Mouse (Mus musculus) embryonic facial prominence, embryonic 11.5 days (tissue): Measurements from ENCODE around the gene Prkcd. TPM values are rescaled to one million over a fixed set of nuclear protein-coding genes. Genes with fewer than 3 reads are reported as not detected.

Source experiments
- ATAC-seq: fragments of 200-750 bp; cut with Nextera tagmentation; replicated peaks from 2 replicates; pipeline ENCODE4 v1.8.0; 2017; ENCODE audit warnings: low read depth; ENCODE audit not compliant: insufficient number of reproducible peaks, low FRiP score, low TSS enrichment
- DNase-seq: peaks from one replicate; pipeline ENCODE4 v3.0.0-alpha.2; 2015; ENCODE audit warnings: low spot score
- H3K27ac ChIP-seq: fragments of 300-500 bp; sonication (generic); replicated peaks from 2 replicates; pipeline ENCODE4 v1.5.1; 2014; ENCODE audit warnings: mild to moderate bottlenecking, low read depth, low read length, control low read depth
- H3K27me3 ChIP-seq: fragments of 300-500 bp; sonication (generic); 2 replicates; pipeline ENCODE4 v1.6.1; 2014; ENCODE audit warnings: mild to moderate bottlenecking, low read length, moderate library complexity, mixed read lengths; ENCODE audit not compliant: control insufficient read depth, insufficient read depth
- H3K36me3 ChIP-seq: fragments of 300-500 bp; sonication (generic); replicated peaks from 2 replicates; pipeline ENCODE4 v1.6.1; 2014; ENCODE audit warnings: low read depth, mild to moderate bottlenecking, low read length, moderate library complexity, mixed read lengths; ENCODE audit not compliant: control insufficient read depth, insufficient read depth
- H3K4me1 ChIP-seq: fragments of 300-500 bp; sonication (generic); 2 replicates; pipeline ENCODE4 v1.6.1; 2014; ENCODE audit warnings: low read length, mixed read lengths; ENCODE audit not compliant: control insufficient read depth, insufficient read depth
- H3K4me2 ChIP-seq: fragments of 300-500 bp; sonication (generic); 2 replicates; pipeline ENCODE4 v1.6.1; 2014; ENCODE audit warnings: low read depth, mild to moderate bottlenecking, control low read depth, low read length, moderate library complexity
- H3K4me3 ChIP-seq: fragments of 300-500 bp; sonication (generic); 2 replicates; pipeline ENCODE4 v1.5.1; 2014; ENCODE audit warnings: low read depth, low read length, control low read depth
- H3K9ac ChIP-seq: fragments of 300-500 bp; sonication (generic); replicated peaks from 2 replicates; pipeline ENCODE4 v1.6.1; 2014; ENCODE audit warnings: mild to moderate bottlenecking, control low read depth, low read length
- H3K9me3 ChIP-seq: fragments of 300-500 bp; sonication (generic); replicated peaks from 2 replicates; pipeline ENCODE4 v1.6.1; 2016; ENCODE audit warnings: mild to moderate bottlenecking, low read length, inconsistent platforms, mixed read lengths; ENCODE audit not compliant: control insufficient read depth
- WGBS: fragments of 180-500 bp; shearing (Covaris S2); extraction: QIAGEN DNeasy Blood & Tissue Kit; methylation state at CpG from one replicate; pipeline ENCODE4 v1.1.7; 2014; 5-methylcytosine and 5-hydroxymethylcytosine counted together
- polyA plus RNA-seq: library from polyadenylated mRNA; unstranded; fragments of >200 nt; fragmentation: Nextera tagmentation; extraction: Ambion mirVana; gene quantifications from 2 replicates; pipeline ENCODE4 v1.2.1, GENCODE M21; 2014

The Prkcd gene
- polyA plus RNA-seq, 1 experiment from 2014 or later: 30.0 TPM

DNA sequence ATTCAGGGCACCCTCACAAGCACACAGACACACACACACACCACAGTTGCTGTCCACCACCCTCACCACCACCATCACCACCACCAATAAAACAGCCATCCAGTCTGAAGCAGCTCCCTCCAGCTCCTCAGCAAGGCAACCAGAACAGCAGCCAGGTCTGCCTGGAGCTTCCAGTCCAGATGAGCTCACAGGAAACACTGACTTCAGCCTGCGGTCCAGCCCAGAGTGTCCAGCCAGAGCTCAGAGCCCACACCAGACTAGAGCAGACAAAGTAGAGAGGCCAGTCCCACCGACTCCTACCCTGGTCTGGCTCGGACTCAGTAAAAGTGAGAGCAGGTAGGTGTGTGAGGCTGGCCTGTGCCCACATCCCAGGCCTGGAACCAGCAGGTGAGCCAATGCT, 15.1 kb downstream of the Prkcd start:
- Histone ChIP-seq H3K4me2 (no peak overlapping the region), H3K36me3 (no peaks in the 10 kb centered on the region), H3K9me3 (no peaks in the 10 kb centered on the region), H3K27ac (no peak overlapping the region), H3K27me3 (no peaks in the 10 kb centered on the region), H3K9ac (no peak overlapping the region), H3K4me3 (no peak overlapping the region), H3K4me1 (no peaks in the 10 kb centered on the region)
- DNase-seq (no peak), ATAC-seq (no peak)
- WGBS: 85% methylated on average over 3 of the region's 3 CpGs

DNA sequence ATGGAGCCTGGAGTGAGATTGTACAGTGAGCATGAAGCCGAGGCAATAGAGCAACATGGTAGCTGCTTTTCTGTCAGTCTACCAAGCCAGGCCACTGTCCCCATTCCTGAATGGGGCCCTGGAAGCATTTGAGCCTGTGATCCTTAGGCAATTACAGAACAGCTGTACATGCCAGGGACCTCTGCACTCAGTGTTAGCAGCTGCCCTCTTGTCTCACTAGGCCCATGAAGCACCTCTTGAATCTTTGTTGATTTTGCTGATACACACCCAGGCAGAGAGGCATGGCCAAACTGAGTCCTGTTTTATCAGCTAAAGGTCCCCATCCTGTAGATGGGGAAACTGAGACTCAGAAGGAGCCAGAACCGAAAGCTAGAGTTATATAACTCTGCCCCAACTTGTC, 15.7 kb downstream of the Prkcd start:
- Histone ChIP-seq H3K27ac (no peak overlapping the region), H3K4me1 (no peaks in the 10 kb centered on the region), H3K4me3 (no peak overlapping the region), H3K9ac (no peak overlapping the region), H3K36me3 (no peaks in the 10 kb centered on the region), H3K4me2 (no peak overlapping the region), H3K27me3 (no peaks in the 10 kb centered on the region), H3K9me3 (no peaks in the 10 kb centered on the region)
- DNase-seq (no peak), ATAC-seq (no peak)
- 66% methylated on average over 2 of the region's 2 CpGs for WGBS

DNA sequence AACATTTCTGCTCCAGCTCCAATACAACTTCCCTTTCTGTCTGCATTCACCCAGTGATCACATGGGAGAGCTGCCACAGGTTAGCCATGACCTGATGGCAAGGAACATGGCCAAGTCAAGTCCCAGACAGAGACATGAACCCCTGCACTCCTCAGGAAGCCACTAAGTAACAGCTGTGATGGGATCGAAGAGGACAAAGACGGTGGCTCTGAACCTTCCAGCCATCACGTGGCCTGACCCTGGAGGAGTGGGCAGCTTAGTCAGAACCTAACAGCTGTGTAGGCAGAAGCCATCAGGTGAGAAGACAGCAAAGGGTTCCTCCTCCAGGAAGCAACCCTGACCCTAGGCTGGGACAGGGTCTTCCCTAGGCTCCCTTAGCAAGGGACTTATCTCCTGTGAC, 16.5 kb downstream of the Prkcd start:
- Histone ChIP-seq H3K9ac (no peak overlapping the region), H3K4me3 (no peak overlapping the region), H3K4me2 (no peak overlapping the region), H3K27ac (no peak overlapping the region), H3K36me3 (no peaks in the 10 kb centered on the region), H3K9me3 (no peaks in the 10 kb centered on the region), H3K4me1 (no peaks in the 10 kb centered on the region), H3K27me3 (no peaks in the 10 kb centered on the region)
- ATAC-seq (no peak), DNase-seq (no peak)
- WGBS: 88% methylated on average over 3 of the region's 3 CpGs

DNA sequence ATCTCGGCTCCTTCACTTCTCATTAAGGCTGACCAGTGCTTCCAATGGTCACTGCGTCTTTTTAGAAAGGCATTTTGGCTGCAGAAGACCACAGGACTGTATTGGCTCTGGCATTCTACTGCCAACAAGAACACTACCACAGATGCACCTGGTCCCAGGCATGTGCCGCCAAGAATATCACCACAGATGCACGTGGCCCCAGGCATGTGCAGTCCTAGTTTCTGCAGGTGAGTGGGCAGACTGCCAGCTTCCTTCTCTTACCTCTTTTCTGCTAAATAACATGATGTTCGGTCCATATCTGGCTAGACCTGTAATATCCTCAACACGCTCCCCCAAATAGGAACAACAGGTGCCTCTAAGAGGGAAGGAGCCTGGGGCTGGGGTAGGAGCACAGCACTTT, 17.8 kb downstream of the Prkcd start:
- Histone ChIP-seq H3K9ac (no peak overlapping the region), H3K9me3 (no peaks in the 10 kb centered on the region), H3K27me3 (no peaks in the 10 kb centered on the region), H3K27ac (no peak overlapping the region), H3K36me3 (no peaks in the 10 kb centered on the region), H3K4me2 (no peak overlapping the region), H3K4me1 (no peaks in the 10 kb centered on the region), H3K4me3 (no peak overlapping the region)
- ATAC-seq: no peak
- no peak for DNase-seq
- WGBS: 87% methylated on average over 6 of the region's 6 CpGs

DNA sequence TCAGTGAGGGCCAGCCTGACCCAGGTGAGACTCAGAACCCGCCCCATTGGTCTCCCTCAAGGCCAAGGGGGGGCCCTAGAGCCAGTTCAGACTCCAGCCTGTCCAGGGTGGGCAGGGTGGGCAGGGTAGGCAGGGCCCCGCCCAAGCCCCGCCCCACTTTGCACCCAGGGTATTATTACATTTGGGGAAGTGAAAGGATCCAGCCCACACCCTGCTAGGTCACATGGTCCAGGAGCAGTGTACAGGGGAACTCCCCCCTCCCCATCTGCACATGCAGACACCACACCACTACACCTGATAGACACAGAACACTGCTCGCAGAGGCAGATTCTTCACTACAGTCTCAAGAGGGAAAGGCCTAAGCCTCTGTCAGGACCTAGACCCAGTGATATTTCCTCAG, 18.3 kb downstream of the Prkcd start:
- no peaks in the 10 kb centered on the region for H3K36me3 ChIP-seq

DNA sequence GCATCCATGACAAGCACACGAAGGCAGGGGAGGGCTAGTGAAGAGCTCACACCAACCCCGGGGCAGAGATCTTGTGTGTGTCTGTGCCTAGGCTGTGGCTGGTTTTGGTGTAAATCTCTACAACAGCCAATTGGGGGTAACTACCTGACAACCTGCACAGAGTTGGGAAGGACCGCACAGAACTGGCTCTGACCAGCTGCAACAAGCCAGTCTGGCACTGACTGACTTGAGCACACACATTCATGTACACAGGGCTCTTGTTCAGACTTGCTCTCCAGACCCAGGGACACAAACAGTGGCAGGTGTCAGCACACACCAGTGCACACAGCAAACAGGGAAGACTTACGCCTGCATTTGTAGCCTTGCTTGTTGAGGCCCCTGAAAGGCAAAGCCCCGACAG, 19.2 kb downstream of the Prkcd start:
- no peak for ATAC-seq
- DNase-seq: no peak
- H3K4me2 ChIP-seq: no peak overlapping the region
- H3K4me1 ChIP-seq: no peaks in the 10 kb centered on the region
- H3K4me3 ChIP-seq: no peak overlapping the region
- no peak overlapping the region for H3K9ac ChIP-seq
- H3K27ac ChIP-seq: no peak overlapping the region
- no peaks in the 10 kb centered on the region for H3K36me3 ChIP-seq
- 87% methylated on average over 5 of the region's 5 CpGs for WGBS
- H3K9me3 ChIP-seq: no peaks in the 10 kb centered on the region
- no peaks in the 10 kb centered on the region for H3K27me3 ChIP-seq

More for the DNA sequence above, 18.3 kb downstream of the Prkcd start:
- Histone ChIP-seq H3K9me3 (no peaks in the 10 kb centered on the region), H3K4me2 (no peak overlapping the region), H3K27me3 (no peaks in the 10 kb centered on the region), H3K27ac (no peak overlapping the region), H3K9ac (no peak overlapping the region), H3K4me3 (no peak overlapping the region), H3K4me1 (no peaks in the 10 kb centered on the region)
- DNase-seq (no peak), ATAC-seq (no peak)
- 80% methylated on average over 4 of the region's 4 CpGs for WGBS

DNA sequence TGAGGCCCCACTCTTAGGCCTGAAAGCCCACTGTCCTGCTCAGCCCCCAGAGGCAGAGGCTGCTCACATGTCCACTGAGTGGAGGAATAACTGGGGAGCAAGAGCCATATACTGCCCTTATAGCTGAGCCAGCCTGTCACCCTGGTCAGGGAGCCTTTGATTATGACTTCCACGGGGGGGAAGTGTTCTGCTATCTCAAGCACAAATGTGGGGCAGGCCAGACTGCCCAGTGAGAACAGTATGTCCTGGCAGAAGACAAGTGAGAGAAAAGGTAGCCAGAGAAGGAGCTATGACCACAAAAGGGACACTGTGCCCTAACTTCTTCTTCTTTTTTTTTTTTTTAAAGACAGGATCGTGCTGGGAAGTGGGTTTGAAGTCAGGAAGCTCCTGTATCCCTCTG, 28.9 kb downstream of the Prkcd start:
- Histone ChIP-seq H3K27me3 (no peaks in the 10 kb centered on the region), H3K9ac (no peak overlapping the region), H3K9me3 (no peaks in the 10 kb centered on the region), H3K36me3 (peaks cover 2% of the 10 kb centered on the region; the same call in 1 of the 2 replicates), H3K4me3 (no peak overlapping the region), H3K4me2 (no peak overlapping the region), H3K4me1 (peaks cover 4% of the 10 kb centered on the region), H3K27ac (no peak overlapping the region)
- no peak for DNase-seq
- ATAC-seq: no peak
- WGBS: 88% methylated on average over 2 of the region's 2 CpGs

DNA sequence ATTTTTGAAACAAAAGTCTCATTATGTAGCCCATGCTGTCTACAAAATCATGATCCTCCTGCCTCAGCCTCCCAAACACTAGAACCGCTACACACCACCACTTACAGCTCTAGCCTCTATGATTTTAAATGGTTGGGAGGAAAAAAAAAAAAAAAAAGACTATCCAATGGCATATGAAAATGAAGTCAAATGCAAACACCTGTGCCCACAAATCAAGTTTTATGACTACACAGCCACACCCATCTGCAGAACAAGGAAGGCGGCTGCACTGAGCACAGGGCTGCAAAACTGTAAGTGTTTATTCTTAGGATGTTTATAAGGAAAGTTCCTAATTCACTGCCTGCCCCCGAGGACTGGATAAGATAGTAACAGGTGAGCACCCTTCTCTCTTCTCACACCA, 29.6 kb downstream of the Prkcd start:
- no peak for ATAC-seq
- H3K36me3 ChIP-seq: peaks cover 2% of the 10 kb centered on the region; the same call in 1 of the 2 replicates
- no peak overlapping the region for H3K27ac ChIP-seq
- H3K4me1 ChIP-seq: peaks cover 4% of the 10 kb centered on the region
- H3K4me3 ChIP-seq: no peak overlapping the region
- no peaks in the 10 kb centered on the region for H3K9me3 ChIP-seq
- 96% methylated on average over 3 of the region's 3 CpGs for WGBS
- no peak overlapping the region for H3K4me2 ChIP-seq
- no peak overlapping the region for H3K9ac ChIP-seq
- DNase-seq: no peak
- H3K27me3 ChIP-seq: no peaks in the 10 kb centered on the region
